Mouse (Mus musculus) embryonic facial prominence, embryonic 15.5 days (tissue): Measurements from ENCODE around the gene Mta2. TPM values are rescaled to one million over a fixed set of nuclear protein-coding genes. Genes with fewer than 3 reads are reported as not detected.

ENCODE experiments used
- ATAC-seq: fragments of 200-750 bp; cut with Nextera tagmentation; 2 replicates; pipeline ENCODE4 v1.8.0; 2017; ENCODE audit warnings: low read depth, moderate TSS enrichment; ENCODE audit not compliant: insufficient number of reproducible peaks, low FRiP score, low TSS enrichment
- H3K27ac ChIP-seq: fragments of 300-500 bp; sonication (generic); replicated peaks from 2 replicates; pipeline ENCODE4 v1.5.1; 2015; ENCODE audit warnings: mild to moderate bottlenecking, inconsistent platforms
- H3K27me3 ChIP-seq: fragments of 300-500 bp; sonication (generic); 2 replicates; pipeline ENCODE4 v1.6.1; 2015; ENCODE audit warnings: inconsistent platforms
- H3K36me3 ChIP-seq: fragments of 300-500 bp; sonication (generic); 2 replicates; pipeline ENCODE4 v1.6.1; 2015; ENCODE audit warnings: mild to moderate bottlenecking, inconsistent platforms
- H3K4me1 ChIP-seq: fragments of 300-500 bp; sonication (generic); 2 replicates; pipeline ENCODE4 v1.6.1; 2015; ENCODE audit warnings: inconsistent platforms
- H3K4me2 ChIP-seq: fragments of 300-500 bp; sonication (generic); replicated peaks from 2 replicates; pipeline ENCODE4 v1.6.1; 2015; ENCODE audit warnings: mild to moderate bottlenecking, inconsistent platforms
- H3K4me3 ChIP-seq: fragments of 300-500 bp; sonication (generic); replicated peaks from 2 replicates; pipeline ENCODE4 v1.5.1; 2015; ENCODE audit warnings: mild to moderate bottlenecking, inconsistent platforms
- H3K9ac ChIP-seq: fragments of 300-500 bp; sonication (generic); 2 replicates; pipeline ENCODE4 v1.6.1; 2015; ENCODE audit warnings: inconsistent platforms
- H3K9me3 ChIP-seq: fragments of 300-500 bp; sonication (generic); replicated peaks from 2 replicates; pipeline ENCODE4 v1.6.1; 2016; ENCODE audit warnings: inconsistent platforms
- WGBS: fragments of 180-500 bp; shearing (Covaris S2); methylation state at CpG from one replicate; pipeline ENCODE4 v1.1.7; 2015; 5-methylcytosine and 5-hydroxymethylcytosine counted together
- polyA plus RNA-seq: library from polyadenylated mRNA; unstranded; fragments of >200 nt; fragmentation: Nextera tagmentation; extraction: Ambion mirVana; gene quantifications from 2 replicates; pipeline ENCODE4 v1.2.1, GENCODE M21; 2015

Mta2 gene
- polyA plus RNA-seq, 1 experiment from 2014 or later = 155 TPM

GRCm38 (mm10) chr19:8946929-8947328 is 5.3 kb downstream of the Mta2 start:
- no peak for ATAC-seq
- H3K4me1 ChIP-seq = peaks cover 34% of the 10 kb centered on the region
- H3K4me3 ChIP-seq = no peak overlapping the region
- no peak overlapping the region for H3K9ac ChIP-seq
- WGBS = 77% methylated on average over 7 of the region's 7 CpGs
- H3K9me3 ChIP-seq = no peaks in the 10 kb centered on the region
- no peak overlapping the region for H3K4me2 ChIP-seq
- no peak overlapping the region for H3K27ac ChIP-seq
- H3K36me3 ChIP-seq = peaks cover 66% of the 10 kb centered on the region
- no peaks in the 10 kb centered on the region for H3K27me3 ChIP-seq

- H3K4me2 ChIP-seq = no peak overlapping the region
- ATAC-seq = no peak
- no peak overlapping the region for H3K27ac ChIP-seq
- no peak overlapping the region for H3K9ac ChIP-seq
- no peak overlapping the region for H3K4me3 ChIP-seq
- no peaks in the 10 kb centered on the region for H3K9me3 ChIP-seq
- H3K36me3 ChIP-seq = peaks cover 70% of the 10 kb centered on the region
- no peaks in the 10 kb centered on the region for H3K27me3 ChIP-seq
- H3K4me1 ChIP-seq = peaks cover 36% of the 10 kb centered on the region
- 83% methylated on average over 5 of the region's 5 CpGs for WGBS
Observed at GRCm38 (mm10) chr19:8950190-8950589, 8.5 kb downstream of the Mta2 start.

GRCm38 (mm10) chr19:8952241-8952640 is 10.6 kb downstream of the Mta2 start:
- no peak for ATAC-seq

GRCm38 (mm10) chr19:8953135-8954039 is 11.7 kb downstream of the Mta2 start, which contains the start of gene Tut1:
Tut1 (plus strand) TSS chr19:8953847.
- 2% methylated on average over 46 of the region's 46 CpGs for WGBS
- H3K27ac ChIP-seq = peak within 1 kb of the TSS; percentile 84
- peak within 1 kb of the TSS; percentile 72 for H3K9ac ChIP-seq
- H3K9me3 ChIP-seq = no peaks in the 10 kb centered on the region
- H3K27me3 ChIP-seq = no peaks in the 10 kb centered on the region
- ATAC-seq = peak; percentile 94
- H3K4me1 ChIP-seq = peaks cover 33% of the 10 kb centered on the region
- peaks cover 60% of the 10 kb centered on the region for H3K36me3 ChIP-seq
- peak within 1 kb of the TSS; percentile 79 for H3K4me2 ChIP-seq
- peak within 1 kb of the TSS; percentile 91 for H3K4me3 ChIP-seq

More at GRCm38 (mm10) chr19:8952241-8952640, 10.6 kb downstream of the Mta2 start:
- Histone ChIP-seq H3K9me3 (no peaks in the 10 kb centered on the region), H3K4me1 (peaks cover 33% of the 10 kb centered on the region), H3K36me3 (peaks cover 64% of the 10 kb centered on the region), H3K27me3 (no peaks in the 10 kb centered on the region), H3K4me3 (no peak overlapping the region), H3K4me2 (no peak overlapping the region), H3K9ac (0 out of 2 replicates have a peak overlapping the region, but pooled peaks have one; percentile 21), H3K27ac (peak overlapping the region; percentile 84; the same call in 1 of the 2 replicates)
- 91% methylated on average over 9 of the region's 9 CpGs for WGBS

- H3K36me3 ChIP-seq = peaks cover 59% of the 10 kb centered on the region
- 8% methylated on average over 9 of the region's 9 CpGs for WGBS
Observed at GRCm38 (mm10) chr19:8954171-8954570, 12.5 kb downstream of the Mta2 start.

GRCm38 (mm10) chr19:8962256-8962655 is 20.6 kb downstream of the Mta2 start:
- WGBS = 84% methylated on average over 2 of the region's 2 CpGs
- H3K4me2 ChIP-seq = no peak overlapping the region
- H3K4me1 ChIP-seq = peaks cover 16% of the 10 kb centered on the region
- no peaks in the 10 kb centered on the region for H3K9me3 ChIP-seq
- no peak overlapping the region for H3K4me3 ChIP-seq
- peaks cover 81% of the 10 kb centered on the region for H3K36me3 ChIP-seq
- H3K9ac ChIP-seq = no peak overlapping the region
- H3K27ac ChIP-seq = no peak overlapping the region
- ATAC-seq = no peak
- H3K27me3 ChIP-seq = no peaks in the 10 kb centered on the region

More at GRCm38 (mm10) chr19:8954171-8954570, 12.5 kb downstream of the Mta2 start:
- H3K9me3 ChIP-seq = no peaks in the 10 kb centered on the region
- H3K4me2 ChIP-seq = peak overlapping the region; percentile 79
- peak overlapping the region; percentile 91 for H3K4me3 ChIP-seq
- H3K27me3 ChIP-seq = no peaks in the 10 kb centered on the region
- peak overlapping the region; percentile 72 for H3K9ac ChIP-seq
- ATAC-seq = no peak
- peaks cover 33% of the 10 kb centered on the region for H3K4me1 ChIP-seq
- H3K27ac ChIP-seq = peak overlapping the region; percentile 84

GRCm38 (mm10) chr19:8965075-8965474 is 23.4 kb downstream of the Mta2 start:
- Histone ChIP-seq H3K9ac (no peak overlapping the region), H3K27ac (peak overlapping the region; percentile 98; the same call in 1 of the 2 replicates), H3K4me2 (peak overlapping the region; percentile 59; the same call in 1 of the 2 replicates), H3K4me3 (no peak overlapping the region), H3K36me3 (peaks cover 70% of the 10 kb centered on the region), H3K4me1 (peaks cover 22% of the 10 kb centered on the region), H3K27me3 (no peaks in the 10 kb centered on the region), H3K9me3 (no peaks in the 10 kb centered on the region)
- ATAC-seq = no peak
- 81% methylated on average over 11 of the region's 11 CpGs for whole genome bisulfite sequencing

- no peaks in the 10 kb centered on the region for H3K27me3 ChIP-seq
- no peaks in the 10 kb centered on the region for H3K9me3 ChIP-seq
- ATAC-seq = no peak
- H3K27ac ChIP-seq = peak overlapping the region; percentile 98
- H3K4me2 ChIP-seq = peak overlapping the region; percentile 59
- WGBS = 62% methylated on average over 8 of the region's 8 CpGs
- H3K4me1 ChIP-seq = peaks cover 22% of the 10 kb centered on the region
- H3K36me3 ChIP-seq = peaks cover 70% of the 10 kb centered on the region
- peak overlapping the region; percentile 79 for H3K4me3 ChIP-seq
- H3K9ac ChIP-seq = peak overlapping the region; percentile 65
Observed at GRCm38 (mm10) chr19:8965771-8966170, 24.1 kb downstream of the Mta2 start.

- H3K9me3 ChIP-seq = no peaks in the 10 kb centered on the region
- peaks cover 22% of the 10 kb centered on the region for H3K4me1 ChIP-seq
- ATAC-seq = no peak
- H3K4me3 ChIP-seq = peak overlapping the region; percentile 79
- H3K27ac ChIP-seq = peak overlapping the region; percentile 98
- H3K9ac ChIP-seq = peak overlapping the region; percentile 65
- H3K4me2 ChIP-seq = peak overlapping the region; percentile 59
- 26% methylated on average over 5 of the region's 5 CpGs for WGBS
- H3K27me3 ChIP-seq = no peaks in the 10 kb centered on the region
- H3K36me3 ChIP-seq = peaks cover 71% of the 10 kb centered on the region
Observed at GRCm38 (mm10) chr19:8966198-8966589, 24.5 kb downstream of the Mta2 start.

GRCm38 (mm10) chr19:8966590-8967372 is 25.1 kb downstream of the Mta2 start, which contains the start of gene Eef1g:
Eef1g (plus strand) TSS chr19:8967041.
- Histone ChIP-seq H3K9me3 (no peaks in the 10 kb centered on the region), H3K4me1 (peaks cover 22% of the 10 kb centered on the region), H3K4me3 (peak within 1 kb of the TSS; percentile 79), H3K36me3 (peaks cover 71% of the 10 kb centered on the region), H3K9ac (peak within 1 kb of the TSS; percentile 87), H3K27ac (peak within 1 kb of the TSS; percentile 98), H3K27me3 (no peaks in the 10 kb centered on the region), H3K4me2 (peak within 1 kb of the TSS; percentile 73)
- ATAC-seq = peak; percentile 100
- WGBS = under 1% methylated on average over 52 of the region's 52 CpGs

- no peaks in the 10 kb centered on the region for H3K27me3 ChIP-seq
- H3K4me1 ChIP-seq = peaks cover 22% of the 10 kb centered on the region
- H3K4me2 ChIP-seq = peak overlapping the region; percentile 73
- H3K4me3 ChIP-seq = peak overlapping the region; percentile 79
- no peak; the same call in 1 of the 2 replicates for ATAC-seq
- peaks cover 71% of the 10 kb centered on the region for H3K36me3 ChIP-seq
- under 1% methylated on average over 8 of the region's 8 CpGs for WGBS
- peak overlapping the region; percentile 89 for H3K27ac ChIP-seq
- H3K9ac ChIP-seq = peak overlapping the region; percentile 87
- no peaks in the 10 kb centered on the region for H3K9me3 ChIP-seq
Observed at GRCm38 (mm10) chr19:8967373-8967743, 25.7 kb downstream of the Mta2 start.
